Comparison of ENCODE assay signal across 10 mouse cellular contexts in the genomic region with DNA sequence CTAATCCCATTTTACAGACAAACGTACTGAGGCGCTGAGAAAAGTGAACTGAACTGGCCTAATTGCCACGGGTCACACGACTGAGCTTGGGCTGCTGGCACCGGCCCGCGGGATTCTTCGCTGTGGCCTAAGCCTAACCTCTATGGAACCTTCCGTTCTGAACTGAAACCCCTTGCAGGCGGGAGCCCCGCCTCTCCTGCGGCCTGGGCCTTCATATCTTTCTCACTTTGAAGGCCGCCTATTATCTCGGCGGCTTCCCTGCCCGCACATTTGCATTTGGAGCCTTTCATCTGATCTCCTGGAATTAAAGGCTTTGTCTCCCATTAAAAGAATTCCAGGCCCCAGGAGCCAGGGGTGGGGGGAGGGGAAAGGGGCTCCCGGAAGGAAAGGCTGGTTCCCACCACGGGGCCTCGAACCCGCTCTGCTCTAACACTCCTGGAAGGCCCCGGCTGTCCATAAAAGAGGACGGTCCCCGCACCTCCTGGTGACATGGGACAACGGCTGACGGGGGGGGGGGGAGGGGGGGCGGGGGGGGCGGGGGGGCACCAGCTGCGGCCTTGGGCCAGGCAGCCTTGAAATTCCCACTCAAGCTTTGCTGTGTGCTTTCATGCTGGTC.
A peak's percentile ranks its signal among the peaks of the same experiment; 100 is the strongest.
DNase-seq lines count a peak whose midpoint lies in the region; ATAC-seq lines count a peak whose summit lies in the region.
"Had no signal": no experiment of that assay in that cellular context is flagged by ENCODE, and none has a peak within 500 bp of the region (broad histone marks: within the 10 kb centered on the region; RNA-seq: fewer than 3 reads in every experiment).

No protein-coding gene starts in this region.

- no peak for ATAC-seq in heart, embryonic 16.5 days (replicated peaks; ENCODE audit: extremely low read depth, insufficient read depth, low FRiP score)
- ATAC-seq in forebrain, embryonic 14.5 days, result peak; percentile 57
- peak; percentile 22; the same call in 1 of the 2 replicates for ATAC-seq in neural tube, embryonic 14.5 days (ENCODE audit: low read depth)

- no peaks in the 10 kb centered on the region for H3K36me3 ChIP-seq in heart, embryonic 16.5 days (ENCODE audit: control insufficient read depth, insufficient read depth)
- H3K36me3 ChIP-seq in forebrain, embryonic 14.5 days (ENCODE audit: control insufficient read depth, insufficient read depth, low read length), result no peaks in the 10 kb centered on the region
- no peaks in the 10 kb centered on the region for H3K36me3 ChIP-seq in neural tube, embryonic 14.5 days (ENCODE audit: control insufficient read depth, insufficient read depth, low read length)

- H3K4me1 ChIP-seq in heart, embryonic 16.5 days (ENCODE audit: control insufficient read depth, insufficient read depth, low read length), result no peaks in the 10 kb centered on the region
- H3K4me1 ChIP-seq in forebrain, embryonic 14.5 days (ENCODE audit: control insufficient read depth, insufficient read depth, low read length), result no peaks in the 10 kb centered on the region
- no peaks in the 10 kb centered on the region for H3K4me1 ChIP-seq in neural tube, embryonic 14.5 days (ENCODE audit: control insufficient read depth, insufficient read depth, low read length)

- 25% methylated on average over 18 of the region's 28 CpGs for WGBS in heart, embryonic 16.5 days
- 28% methylated on average over 20 of the region's 28 CpGs for WGBS in forebrain, embryonic 14.5 days
- 12% methylated on average over 22 of the region's 28 CpGs for WGBS in neural tube, embryonic 14.5 days

- H3K4me3 ChIP-seq in heart, embryonic 16.5 days (ENCODE audit: low read length), result no peak overlapping the region
- no peak overlapping the region for H3K4me3 ChIP-seq in forebrain, embryonic 14.5 days (ENCODE audit: low read depth, low read length)
- H3K4me3 ChIP-seq in neural tube, embryonic 14.5 days (ENCODE audit: low read depth, low read length), result no peak overlapping the region

- no peak overlapping the region for H3K9ac ChIP-seq in heart, embryonic 16.5 days (ENCODE audit: low read length)
- H3K9ac ChIP-seq in forebrain, embryonic 14.5 days (ENCODE audit: low read length), result no peak overlapping the region
- no peak overlapping the region for H3K9ac ChIP-seq in neural tube, embryonic 14.5 days (replicated peaks; ENCODE audit: low read depth, low read length)

- peaks cover 7% of the 10 kb centered on the region for H3K27me3 ChIP-seq in heart, embryonic 16.5 days (ENCODE audit: control insufficient read depth, insufficient read depth, low read length)
- H3K27me3 ChIP-seq in forebrain, embryonic 14.5 days (replicated peaks; ENCODE audit: control insufficient read depth, insufficient read depth, low read length), result 0 out of 2 replicates have a peak, but pooled peaks cover 4% of the 10 kb centered on the region
- no peaks in the 10 kb centered on the region for H3K27me3 ChIP-seq in neural tube, embryonic 14.5 days (ENCODE audit: control insufficient read depth, insufficient read depth, low read length)

- H3K4me2 ChIP-seq in heart, embryonic 16.5 days (ENCODE audit: low read depth, low read length), result peak overlapping the region; percentile 29
- no peak overlapping the region for H3K4me2 ChIP-seq in forebrain, embryonic 14.5 days (ENCODE audit: low read length)
- no peak overlapping the region for H3K4me2 ChIP-seq in neural tube, embryonic 14.5 days (ENCODE audit: low read depth, low read length)

- no peak for DNase-seq in heart, postnatal 14 days
- DNase-seq in thymus, postnatal 0 days (ENCODE audit: low spot score), result peak; percentile 30
- no peak for DNase-seq in thymus, adult 18-20 months
- DNase-seq in forebrain, embryonic 14.5 days (ENCODE audit: low spot score), result peak; percentile 44
- no peak for DNase-seq in layer of hippocampus, adult 18-20 months (ENCODE audit: low spot score in 2 of 2)
- DNase-seq in urinary bladder, postnatal 14 days (ENCODE audit: low spot score), result no peak
- DNase-seq: cerebellum, adult 11 months had no signal

- H3K9me3 ChIP-seq in heart, embryonic 16.5 days (replicated peaks; ENCODE audit: control insufficient read depth, low read length), result no peaks in the 10 kb centered on the region
- H3K9me3 ChIP-seq in forebrain, embryonic 14.5 days (replicated peaks; ENCODE audit: control insufficient read depth, low read length), result no peaks in the 10 kb centered on the region
- no peaks in the 10 kb centered on the region for H3K9me3 ChIP-seq in neural tube, embryonic 14.5 days (ENCODE audit: control insufficient read depth, low read length)

- intact Hi-C loops in heart, postnatal 14 days (cut with DNase I), result no loop called here

- no peak overlapping the region for H3K27ac ChIP-seq in heart, embryonic 16.5 days (ENCODE audit: low read length)
- H3K27ac ChIP-seq in forebrain, embryonic 14.5 days (ENCODE audit: low read depth, low read length), result no peak overlapping the region
- no peak overlapping the region for H3K27ac ChIP-seq in neural tube, embryonic 14.5 days (ENCODE audit: low read depth, low read length)
- H3K27ac ChIP-seq: kidney, postnatal 0 days had no signal

Comparison
In these comparisons a context has a peak if more than half of its experiments do, and no peak if none do; other contexts are left out.
1. DNase-seq: peak in thymus, postnatal 0 days (single experiment) and forebrain, embryonic 14.5 days (single experiment); none in heart, postnatal 14 days (0 of 2), thymus, adult 18-20 months (0 of 2), layer of hippocampus, adult 18-20 months (0 of 2) and urinary bladder, postnatal 14 days (single experiment).